Mouse (Mus musculus) macrophage (primary cell): ENCODE data around the gene Ms4a13. TPM values are rescaled to one million over a fixed set of nuclear protein-coding genes. Genes with fewer than 3 reads are reported as not detected.
"Not testable (repeated sequence)": the region's sequence is repeated elsewhere in the genome, so short reads cannot be mapped to it uniquely, and the experiment has no call there.

ENCODE experiments used
- H3K27ac ChIP-seq: fragments of 350-480 bp; formaldehyde crosslinking; 2 replicates; pipeline ENCODE4 v1.9.0; 2021
- H3K36me3 ChIP-seq: fragments of 350-480 bp; formaldehyde crosslinking; 2 replicates; pipeline ENCODE4 v1.9.0; 2021; ENCODE audit errors: inconsistent target
- H3K4me3 ChIP-seq: fragments of 350-480 bp; formaldehyde crosslinking; 2 replicates; pipeline ENCODE4 v1.9.0; 2021; ENCODE audit errors: inconsistent target
- H3K79me2 ChIP-seq: fragments of 350-480 bp; formaldehyde crosslinking; 2 replicates; pipeline ENCODE4 v1.9.0; 2021; ENCODE audit errors: inconsistent target
- WGBS: methylation state at CpG from one replicate; pipeline ENCODE4 v1.1.7; 2026; ENCODE audit warnings: inconsistent platforms; ENCODE audit not compliant: missing documents; 5-methylcytosine and 5-hydroxymethylcytosine counted together
- polyA plus RNA-seq: library from polyadenylated mRNA; stranded (reverse); fragments of 250-400 nt; gene quantifications from 3 replicates; pipeline ENCODE4 v1.2.4, GENCODE M21; 2018; ENCODE audit warnings: inconsistent platforms

Ms4a13 gene
- polyA plus RNA-seq, 1 experiment from 2014 or later = not detected

DNA sequence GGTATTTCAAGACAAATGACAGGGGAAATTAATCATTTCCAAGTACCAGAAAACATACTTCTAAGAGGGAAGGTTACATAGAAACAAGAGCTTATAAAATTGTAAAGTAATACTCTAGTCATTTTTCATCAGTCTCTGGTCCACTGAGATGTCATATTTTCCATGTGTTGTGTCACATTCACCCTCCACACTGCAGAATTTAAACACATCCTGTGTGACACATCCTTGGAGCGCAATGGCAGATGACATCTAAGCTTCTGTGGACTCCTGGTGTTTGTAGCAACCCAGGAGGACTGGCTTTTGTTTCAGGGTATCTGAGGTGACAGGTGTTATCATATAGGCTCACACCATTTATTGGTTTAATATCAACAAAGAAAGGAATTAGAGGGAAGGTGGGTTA, 66.8 kb downstream of the Ms4a13 start:
- WGBS = 92% methylated on average over 1 of the region's 1 CpGs
- H3K27ac ChIP-seq = no peak overlapping the region
- H3K79me2 ChIP-seq = no peaks in the 10 kb centered on the region
- no peak overlapping the region for H3K4me3 ChIP-seq
- no peaks in the 10 kb centered on the region for H3K36me3 ChIP-seq

DNA sequence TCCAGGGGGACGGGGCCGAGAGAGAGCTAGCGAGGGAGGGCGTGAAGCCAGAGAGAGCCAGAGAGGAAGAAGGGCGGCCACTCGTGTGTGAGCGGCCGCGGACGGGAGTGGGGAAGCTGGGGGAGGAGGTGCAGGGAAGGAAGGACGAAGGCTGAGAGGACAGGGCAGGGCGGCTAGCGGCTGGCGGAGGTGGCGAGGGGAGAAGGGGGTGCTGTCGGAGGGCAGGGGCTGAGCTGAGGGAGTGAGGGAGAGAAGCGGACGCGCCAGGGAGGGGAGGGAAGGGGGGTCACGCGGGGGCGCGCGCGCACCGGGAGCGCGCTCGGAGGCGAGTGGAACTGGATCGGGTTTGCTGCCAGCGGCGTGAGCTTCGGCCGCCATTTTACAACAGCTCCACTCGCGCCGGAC, 75.5 kb downstream of the Ms4a13 start:
- not testable (repeated sequence) for H3K79me2 ChIP-seq, H3K36me3 ChIP-seq, H3K27ac ChIP-seq, H3K4me3 ChIP-seq
- 10% methylated on average over 2 of the region's 38 CpGs for WGBS

Other genes starting within 250 kb of the Ms4a13 start
- 17.8 to 39.3 TPM (median 21.6 TPM) in 3 replicates for gene Ccdc86, start 247.5 kb downstream of the Ms4a13 start, polyA plus RNA-seq
- not detected in 3 replicates for gene Ms4a10, start 222.1 kb downstream of the Ms4a13 start, polyA plus RNA-seq
- gene Ms4a15, start 203.5 kb downstream of the Ms4a13 start, polyA plus RNA-seq = not detected in 3 replicates
- not detected in 3 replicates for gene Ms4a18, start 178.7 kb downstream of the Ms4a13 start, polyA plus RNA-seq
- gene Ms4a8a, start 115.6 kb downstream of the Ms4a13 start, polyA plus RNA-seq = 0.63 TPM in 1 of 3 replicates, not detected in the others
- gene 1700017D01Rik, start 65.9 kb downstream of the Ms4a13 start, polyA plus RNA-seq = not detected in 3 replicates
- gene 1700025F22Rik, start 31.4 kb downstream of the Ms4a13 start, polyA plus RNA-seq = not detected in 3 replicates
- gene Ms4a12, start 35.7 kb upstream of the Ms4a13 start, polyA plus RNA-seq = not detected in 3 replicates
- 0.07 to 0.09 TPM in 2 of 3 replicates, not detected in the other for gene Ms4a1, start 69.5 kb upstream of the Ms4a13 start, polyA plus RNA-seq
- not detected in 3 replicates for gene Ms4a5, start 87.1 kb upstream of the Ms4a13 start, polyA plus RNA-seq
- gene Ms4a14, start 117.7 kb upstream of the Ms4a13 start, polyA plus RNA-seq = 36.7 to 102 TPM (median 69.8 TPM) in 3 replicates
- gene Ms4a7, start 139.4 kb upstream of the Ms4a13 start, polyA plus RNA-seq = 1,229 to 1,780 TPM (median 1,290 TPM) in 3 replicates
- gene Ms4a4a, start 178.8 kb upstream of the Ms4a13 start, polyA plus RNA-seq = 260 to 797 TPM (median 552 TPM) in 3 replicates
- 43.4 to 183 TPM (median 71.1 TPM) in 3 replicates for gene Ms4a4c, start 208.0 kb upstream of the Ms4a13 start, polyA plus RNA-seq
- gene Ms4a4b, start 246.8 kb upstream of the Ms4a13 start, polyA plus RNA-seq = 2.1 to 3.8 TPM (median 3.0 TPM) in 3 replicates